Mouse (Mus musculus) limb, embryonic 14.5 days (tissue): ENCODE measurements around the gene Apopt1. TPM values are rescaled to one million over a fixed set of nuclear protein-coding genes. Genes with fewer than 3 reads are reported as not detected.

ENCODE experiments used
- ATAC-seq: fragments of 200-750 bp; cut with Nextera tagmentation; 2 replicates; pipeline ENCODE4 v1.8.0; 2017; ENCODE audit warnings: low read depth, moderate number of reproducible peaks, moderate TSS enrichment; ENCODE audit not compliant: low FRiP score
- DNase-seq: peaks from one replicate; pipeline ENCODE4 v3.0.0-alpha.2; 2015; ENCODE audit warnings: low spot score
- H3K27ac ChIP-seq: fragments of 300-500 bp; sonication (generic); replicated peaks from 2 replicates; pipeline ENCODE4 v1.5.1; 2014; ENCODE audit warnings: low read depth, mild to moderate bottlenecking, low read length, moderate library complexity, mixed read lengths
- H3K27me3 ChIP-seq: fragments of 300-500 bp; sonication (generic); 2 replicates; pipeline ENCODE4 v1.6.1; 2014; ENCODE audit warnings: low read length, mixed read lengths; ENCODE audit not compliant: control insufficient read depth, insufficient read depth
- H3K36me3 ChIP-seq: fragments of 300-500 bp; sonication (generic); 2 replicates; pipeline ENCODE4 v1.6.1; 2014; ENCODE audit warnings: mild to moderate bottlenecking, low read length, moderate library complexity, mixed read lengths; ENCODE audit not compliant: control insufficient read depth, insufficient read depth
- H3K4me1 ChIP-seq: fragments of 300-500 bp; sonication (generic); 2 replicates; pipeline ENCODE4 v1.6.1; 2014; ENCODE audit warnings: antibody characterized with exemption, low read length, mixed read lengths; ENCODE audit not compliant: control insufficient read depth, insufficient read depth
- H3K4me2 ChIP-seq: fragments of 300-500 bp; sonication (generic); replicated peaks from 2 replicates; pipeline ENCODE4 v1.6.1; 2014; ENCODE audit warnings: low read depth, mild to moderate bottlenecking, low read length, moderate library complexity; ENCODE audit not compliant: severe bottlenecking
- H3K4me3 ChIP-seq: fragments of 300-500 bp; sonication (generic); replicated peaks from 2 replicates; pipeline ENCODE4 v1.5.1; 2014; ENCODE audit warnings: low read length
- H3K9ac ChIP-seq: fragments of 300-500 bp; sonication (generic); 2 replicates; pipeline ENCODE4 v1.6.1; 2014; ENCODE audit warnings: mild to moderate bottlenecking, low read depth, low read length, moderate library complexity; ENCODE audit not compliant: severe bottlenecking
- H3K9me3 ChIP-seq: fragments of 300-500 bp; sonication (generic); 2 replicates; pipeline ENCODE4 v1.6.1; 2016; ENCODE audit warnings: low read length; ENCODE audit not compliant: control insufficient read depth
- POLR2A ChIP-seq: fragments of 200-500 bp; IDR thresholded peaks from 2 replicates; pipeline ENCODE4 v1.8.0; 2012; ENCODE audit warnings: inconsistent platforms, mild to moderate bottlenecking, moderate library complexity, borderline replicate concordance; ENCODE audit not compliant: insufficient read depth, insufficient read length; ENCODE audit errors: extremely low read depth
- WGBS: fragments of 180-500 bp; shearing (Covaris S2); extraction: QIAGEN DNeasy Blood & Tissue Kit; methylation state at CpG from one replicate; pipeline ENCODE4 v1.1.7; 2014; 5-methylcytosine and 5-hydroxymethylcytosine counted together
- polyA plus RNA-seq, 2 experiments: library from polyadenylated mRNA; depleted of rRNA in 1 of 2; stranded (reverse) in 1 of 2; unstranded in 1 of 2; fragments of >200 nt; fragmentation: Nextera tagmentation in 1 of 2; extraction: Ambion mirVana in 1 of 2; gene quantifications; 2 replicates each; pipeline versions ENCODE4 v1.2.1 to v1.2.3; 2012 to 2014

Gene Apopt1
- polyA plus RNA-seq, 2 experiments, result 39.7 to 50.7 TPM

DNA sequence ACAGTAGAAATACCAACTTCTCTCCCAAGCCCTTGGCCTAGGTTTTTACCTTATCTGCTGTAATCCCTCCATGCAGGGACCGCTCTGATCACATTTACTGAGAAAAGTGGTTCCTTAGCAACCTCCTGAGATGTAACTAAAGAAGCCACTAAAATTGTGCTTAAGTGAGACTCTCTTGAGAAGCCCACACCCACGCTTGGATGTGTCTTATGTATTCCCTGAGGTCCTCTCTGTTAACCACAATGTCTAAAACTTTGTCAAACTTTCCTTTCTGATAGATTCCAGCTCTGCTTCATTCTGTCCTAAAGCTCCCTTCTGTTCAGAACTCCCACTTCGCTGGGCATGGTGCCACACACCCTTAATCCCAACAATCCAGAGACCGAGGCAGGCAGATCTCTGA is 13.5 kb upstream of the Apopt1 start:
- TF ChIP-seq POLR2A, result no peak
- ATAC-seq (no peak), DNase-seq (no peak)
- H3K27ac ChIP-seq, result no peak overlapping the region
- no peaks in the 10 kb centered on the region for H3K27me3 ChIP-seq
- H3K4me1 ChIP-seq, result peaks cover 6% of the 10 kb centered on the region
- WGBS, result 84% methylated on average over 4 of the region's 4 CpGs
- no peaks in the 10 kb centered on the region for H3K36me3 ChIP-seq
- no peak overlapping the region for H3K9ac ChIP-seq
- H3K4me2 ChIP-seq, result no peak overlapping the region
- no peaks in the 10 kb centered on the region for H3K9me3 ChIP-seq
- H3K4me3 ChIP-seq, result no peak overlapping the region

DNA sequence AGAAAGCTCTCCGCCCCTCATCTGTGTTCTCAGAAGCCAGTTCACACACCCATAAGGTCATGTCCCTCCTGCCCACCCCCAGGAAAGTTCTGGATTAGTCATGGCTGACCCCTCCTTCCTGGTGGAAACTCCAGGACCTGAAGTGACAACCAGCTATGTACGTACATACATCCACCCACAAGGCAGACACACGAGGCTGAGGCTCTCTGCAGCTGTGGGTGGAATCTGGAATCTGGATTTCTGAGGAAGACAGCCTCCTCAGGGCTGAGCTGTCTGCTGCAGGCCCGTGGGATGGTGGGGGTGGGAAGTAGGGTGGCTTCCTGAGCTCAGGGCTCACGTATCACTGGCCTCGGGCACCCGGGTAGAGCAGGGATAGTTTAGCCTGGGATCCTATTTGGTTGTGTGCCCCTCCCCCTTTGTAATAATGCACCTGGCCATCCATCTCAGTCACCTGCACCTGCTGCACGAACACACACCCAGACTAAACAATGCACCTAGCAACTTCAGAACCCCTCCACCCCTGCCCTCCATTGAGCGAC is 12.1 kb upstream of the Apopt1 start:
- ATAC-seq (no peak), DNase-seq (no peak)
- no peak for TF ChIP-seq POLR2A

DNA sequence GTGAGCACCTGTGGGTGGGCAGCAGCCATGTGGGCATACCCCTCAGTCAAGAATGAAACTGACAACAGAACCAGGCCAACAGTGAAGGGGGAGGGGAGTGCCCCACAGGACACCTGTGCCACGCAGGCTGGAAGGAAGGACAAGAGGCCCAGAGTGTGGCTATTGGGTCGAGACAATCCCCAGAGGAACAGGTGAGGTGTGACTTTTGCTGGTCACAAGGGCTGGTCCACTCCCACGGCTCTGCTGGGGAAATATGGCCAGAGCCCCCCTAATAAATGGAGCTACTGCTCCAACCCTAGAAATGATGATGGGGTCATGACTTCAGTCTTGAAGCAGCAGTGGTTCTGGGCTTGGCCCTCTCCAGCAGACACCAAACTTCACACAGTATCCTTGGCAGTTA is 9.8 kb upstream of the Apopt1 start:
- Histone ChIP-seq H3K9me3 (no peaks in the 10 kb centered on the region), H3K36me3 (peaks cover 8% of the 10 kb centered on the region), H3K27ac (no peak overlapping the region), H3K9ac (no peak overlapping the region), H3K4me3 (no peak overlapping the region), H3K4me2 (no peak overlapping the region), H3K4me1 (peaks cover 2% of the 10 kb centered on the region), H3K27me3 (no peaks in the 10 kb centered on the region)
- no peak for DNase-seq
- no peak for TF ChIP-seq POLR2A
- ATAC-seq, result no peak
- WGBS, result 65% methylated on average over 3 of the region's 3 CpGs

More for the DNA sequence above, 12.1 kb upstream of the Apopt1 start:
- Histone ChIP-seq H3K27me3 (no peaks in the 10 kb centered on the region), H3K4me1 (peaks cover 2% of the 10 kb centered on the region), H3K9me3 (no peaks in the 10 kb centered on the region), H3K4me2 (no peak overlapping the region), H3K4me3 (no peak overlapping the region), H3K9ac (no peak overlapping the region), H3K36me3 (no peaks in the 10 kb centered on the region), H3K27ac (no peak overlapping the region)
- 55% methylated on average over 9 of the region's 9 CpGs for WGBS

DNA sequence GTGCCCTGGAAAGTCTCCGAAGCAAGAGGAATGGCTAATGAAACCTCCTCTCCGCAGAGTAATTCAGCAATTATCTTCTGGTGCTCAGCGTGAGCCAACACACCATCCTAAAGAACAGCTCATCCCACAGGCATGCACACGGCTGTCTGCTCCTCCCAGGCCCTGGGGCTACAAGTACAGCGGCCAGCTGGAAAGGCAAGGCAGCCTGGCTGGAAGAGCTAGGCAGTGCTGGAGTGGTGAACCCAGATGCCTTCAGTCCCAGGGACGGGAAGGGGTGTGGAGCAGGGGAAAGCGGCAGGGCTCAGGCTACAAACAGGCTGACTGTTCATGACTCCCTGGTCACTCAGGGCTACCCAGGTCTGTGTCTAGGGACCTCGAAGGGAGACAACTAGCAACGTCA is 8.5 kb upstream of the Apopt1 start:
- Histone ChIP-seq H3K9ac (no peak overlapping the region), H3K4me1 (peaks cover 2% of the 10 kb centered on the region), H3K36me3 (peaks cover 19% of the 10 kb centered on the region), H3K9me3 (no peaks in the 10 kb centered on the region), H3K4me3 (no peak overlapping the region), H3K4me2 (no peak overlapping the region), H3K27ac (no peak overlapping the region), H3K27me3 (no peaks in the 10 kb centered on the region)
- DNase-seq (peak; percentile 40), ATAC-seq (no peak)
- no peak for TF ChIP-seq POLR2A
- 45% methylated on average over 9 of the region's 9 CpGs for WGBS

DNA sequence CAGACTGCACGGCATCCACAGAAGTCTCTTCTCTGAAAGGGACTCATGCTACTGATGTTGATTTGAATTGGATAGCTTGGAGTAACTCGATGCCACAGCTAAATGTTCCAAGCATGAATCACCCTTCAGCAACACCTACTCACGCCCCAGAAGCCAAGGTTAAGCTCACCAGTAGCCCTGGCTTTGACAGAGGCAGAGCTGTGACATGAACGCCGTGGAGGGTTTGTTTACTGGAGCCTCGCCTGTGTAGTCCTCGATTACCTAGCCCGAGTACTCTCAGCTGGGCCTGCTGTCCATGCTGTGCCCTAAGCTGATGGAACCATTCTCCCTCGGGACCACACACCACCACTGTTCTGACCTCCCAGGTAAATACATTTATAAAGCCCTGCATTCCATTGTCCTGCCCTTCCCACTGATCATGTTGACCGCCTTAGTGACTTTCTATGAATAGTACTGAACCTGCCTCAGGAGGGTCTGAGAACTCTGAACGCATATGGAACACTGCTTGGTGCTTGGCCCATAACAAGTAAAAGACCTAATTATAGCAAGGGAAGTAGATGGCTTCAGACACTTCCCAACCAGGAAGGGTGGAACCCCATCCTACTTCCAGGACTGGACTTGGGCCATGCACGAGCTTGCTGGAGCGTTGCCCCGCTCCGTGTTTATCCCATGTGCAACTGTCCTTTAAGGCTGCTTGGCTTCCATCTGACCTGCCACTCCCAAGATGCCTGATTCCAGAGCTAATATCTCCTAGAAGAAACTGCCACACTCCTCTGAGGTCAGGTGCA is 7.7 kb upstream of the Apopt1 start:
- Histone ChIP-seq H3K4me2 (no peak overlapping the region), H3K27me3 (no peaks in the 10 kb centered on the region), H3K4me3 (no peak overlapping the region), H3K9me3 (no peaks in the 10 kb centered on the region), H3K4me1 (peaks cover 2% of the 10 kb centered on the region), H3K36me3 (peaks cover 27% of the 10 kb centered on the region), H3K9ac (no peak overlapping the region), H3K27ac (no peak overlapping the region)
- 65% methylated on average over 15 of the region's 15 CpGs for WGBS
- no peak for TF ChIP-seq POLR2A
- no peak for DNase-seq
- ATAC-seq, result no peak

DNA sequence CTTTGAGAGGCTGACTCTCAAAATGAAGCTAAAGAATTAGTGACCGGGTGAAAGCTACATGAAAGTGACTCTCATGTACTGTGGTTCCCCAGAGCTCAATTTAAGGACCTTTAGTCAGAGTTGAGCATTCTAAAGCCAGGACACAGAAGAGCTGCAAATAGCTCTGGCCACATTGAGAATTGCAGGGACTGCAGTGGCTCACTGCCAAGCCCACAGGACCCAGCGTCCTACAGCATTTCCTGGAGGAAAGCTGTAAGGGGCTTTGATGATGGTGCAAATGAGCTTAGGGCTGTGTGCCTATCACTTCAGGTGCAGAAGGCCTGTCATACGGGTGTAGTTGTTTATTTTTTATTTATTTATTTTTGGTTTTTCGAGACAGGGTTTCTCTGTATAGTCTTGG is 4.9 kb upstream of the Apopt1 start:
- peaks cover 34% of the 10 kb centered on the region for H3K36me3 ChIP-seq
- H3K9ac ChIP-seq, result no peak overlapping the region
- peaks cover 9% of the 10 kb centered on the region for H3K4me1 ChIP-seq
- H3K4me3 ChIP-seq, result no peak overlapping the region
- no peak overlapping the region for H3K4me2 ChIP-seq
- WGBS, result 78% methylated on average over 4 of the region's 4 CpGs
- DNase-seq (no peak), ATAC-seq (no peak)
- no peak for TF ChIP-seq POLR2A
- H3K9me3 ChIP-seq, result no peaks in the 10 kb centered on the region
- H3K27me3 ChIP-seq, result no peaks in the 10 kb centered on the region
- no peak overlapping the region for H3K27ac ChIP-seq
